Mouse (Mus musculus) forebrain, postnatal 0 days (tissue): ENCODE results near the gene Exoc6. TPM values are rescaled to one million over a fixed set of nuclear protein-coding genes. Genes with fewer than 3 reads are reported as not detected.

ENCODE experiments used
- ATAC-seq: fragments of 200-750 bp; cut with Nextera tagmentation; 2 replicates; pipeline ENCODE4 v1.8.0; 2017; ENCODE audit warnings: mild to moderate bottlenecking, moderate library complexity
- DNase-seq: peaks from one replicate; pipeline ENCODE4 v3.0.0-alpha.2; 2015
- H3K27ac ChIP-seq: fragments of 300-500 bp; sonication (generic); 2 replicates; pipeline ENCODE4 v1.5.1; 2014; ENCODE audit warnings: low read depth, mild to moderate bottlenecking, antibody characterized with exemption, low read length, moderate library complexity, mixed read lengths
- H3K27me3 ChIP-seq: fragments of 300-500 bp; sonication (generic); 2 replicates; pipeline ENCODE4 v1.6.1; 2014; ENCODE audit warnings: mild to moderate bottlenecking, low read length, mixed read lengths; ENCODE audit not compliant: insufficient read depth
- H3K36me3 ChIP-seq: fragments of 300-500 bp; sonication (generic); 2 replicates; pipeline ENCODE4 v1.6.1; 2014; ENCODE audit warnings: mild to moderate bottlenecking, moderate library complexity; ENCODE audit not compliant: insufficient read depth
- H3K4me1 ChIP-seq: fragments of 300-500 bp; sonication (generic); 2 replicates; pipeline ENCODE4 v1.6.1; 2014; ENCODE audit warnings: antibody characterized with exemption; ENCODE audit not compliant: insufficient read depth
- H3K4me2 ChIP-seq: fragments of 300-500 bp; sonication (generic); 2 replicates; pipeline ENCODE4 v1.6.1; 2014; ENCODE audit warnings: low read depth, mild to moderate bottlenecking, moderate library complexity
- H3K4me3 ChIP-seq: fragments of 300-500 bp; sonication (generic); 2 replicates; pipeline ENCODE4 v1.5.1; 2014; ENCODE audit warnings: low read depth, low read length, mixed read lengths
- H3K9ac ChIP-seq: fragments of 300-500 bp; sonication (generic); 2 replicates; pipeline ENCODE4 v1.6.1; 2014; ENCODE audit warnings: mild to moderate bottlenecking
- H3K9me3 ChIP-seq: fragments of 300-500 bp; sonication (generic); 2 replicates; pipeline ENCODE4 v1.6.1; 2016; ENCODE audit warnings: low read length
- CTCF ChIP-seq: sonication (generic); IDR thresholded peaks from 2 replicates; pipeline ENCODE4 v1.5.1; 2016; ENCODE audit warnings: antibody characterized with exemption, control low read depth, low read depth
- WGBS: fragments of 180-500 bp; shearing (Covaris S2); extraction: QIAGEN DNeasy Blood & Tissue Kit; methylation state at CpG from one replicate; pipeline ENCODE4 v1.1.7; 2014; 5-methylcytosine and 5-hydroxymethylcytosine counted together
- polyA plus RNA-seq: library from polyadenylated mRNA; unstranded; fragments of >200 nt; fragmentation: Nextera tagmentation; extraction: Ambion mirVana; gene quantifications from 2 replicates; pipeline ENCODE4 v1.2.1, GENCODE M21; 2015
- total RNA-seq: library from RNA; depleted of rRNA; stranded (reverse); fragments of >200 nt; gene quantifications from 2 replicates; pipeline ENCODE4 v1.2.3, GENCODE M21; 2014; rRNA removed

Gene Exoc6
- 42.9 and 47.5 TPM in 2 replicates for total RNA-seq
- 30.6 and 34.3 TPM in 2 replicates for polyA plus RNA-seq

GRCm38 (mm10) chr19:37550101-37551039 lies at the start of gene Exoc6:
Gene Exoc6, plus strand, starts transcription at chr19:37550418.
- no peaks in the 10 kb centered on the region for H3K36me3 ChIP-seq
- H3K27ac ChIP-seq = peak within 1 kb of the TSS; percentile 75
- DNase-seq (peak; percentile 86), ATAC-seq (peak; percentile 92)
- 2% methylated on average over 72 of the region's 89 CpGs for WGBS
- H3K27me3 ChIP-seq = no peaks in the 10 kb centered on the region
- H3K4me1 ChIP-seq = no peaks in the 10 kb centered on the region
- TF ChIP-seq CTCF = peak; percentile 28
- H3K4me3 ChIP-seq = peak within 1 kb of the TSS; percentile 78
- no peaks in the 10 kb centered on the region for H3K9me3 ChIP-seq
- H3K9ac ChIP-seq = peak within 1 kb of the TSS; percentile 78
- peak within 1 kb of the TSS; percentile 87 for H3K4me2 ChIP-seq

GRCm38 (mm10) chr19:37502996-37503395 lies 47.2 kb upstream of the Exoc6 start:
- Histone ChIP-seq H3K27me3 (no peaks in the 10 kb centered on the region), H3K4me3 (no peak overlapping the region), H3K4me2 (no peak overlapping the region), H3K36me3 (no peaks in the 10 kb centered on the region), H3K9me3 (no peaks in the 10 kb centered on the region), H3K9ac (no peak overlapping the region), H3K4me1 (no peaks in the 10 kb centered on the region), H3K27ac (no peak overlapping the region)
- ATAC-seq (no peak), DNase-seq (no peak)
- 76% methylated on average over 8 of the region's 8 CpGs for WGBS
- no peak for TF ChIP-seq CTCF

GRCm38 (mm10) chr19:37506066-37506465 lies 44.2 kb upstream of the Exoc6 start:
- no peak for TF ChIP-seq CTCF
- DNase-seq = no peak
- H3K4me2 ChIP-seq = no peak overlapping the region
- no peak for ATAC-seq
- H3K9ac ChIP-seq = no peak overlapping the region
- no peaks in the 10 kb centered on the region for H3K4me1 ChIP-seq
- no peaks in the 10 kb centered on the region for H3K36me3 ChIP-seq
- no peak overlapping the region for H3K27ac ChIP-seq
- no peaks in the 10 kb centered on the region for H3K27me3 ChIP-seq
- 74% methylated on average over 7 of the region's 7 CpGs for WGBS
- no peak overlapping the region for H3K4me3 ChIP-seq
- no peaks in the 10 kb centered on the region for H3K9me3 ChIP-seq

GRCm38 (mm10) chr19:37506614-37507013 lies 43.6 kb upstream of the Exoc6 start:
- Histone ChIP-seq H3K27ac (no peak overlapping the region), H3K4me1 (no peaks in the 10 kb centered on the region), H3K4me2 (no peak overlapping the region), H3K36me3 (no peaks in the 10 kb centered on the region), H3K4me3 (no peak overlapping the region), H3K9ac (no peak overlapping the region), H3K27me3 (no peaks in the 10 kb centered on the region), H3K9me3 (no peaks in the 10 kb centered on the region)
- TF ChIP-seq CTCF = no peak
- no peak for ATAC-seq
- 71% methylated on average over 5 of the region's 5 CpGs for WGBS
- no peak for DNase-seq

GRCm38 (mm10) chr19:37509725-37510124 lies 40.5 kb upstream of the Exoc6 start:
- no peak overlapping the region for H3K27ac ChIP-seq
- 15% methylated on average over 11 of the region's 11 CpGs for WGBS
- no peaks in the 10 kb centered on the region for H3K9me3 ChIP-seq
- H3K4me1 ChIP-seq = no peaks in the 10 kb centered on the region
- DNase-seq (peak; percentile 63), ATAC-seq (peak; percentile 16; the same call in 1 of the 2 replicates)
- no peak overlapping the region for H3K9ac ChIP-seq
- TF ChIP-seq CTCF = peak; percentile 67
- H3K36me3 ChIP-seq = no peaks in the 10 kb centered on the region
- no peak overlapping the region for H3K4me3 ChIP-seq
- H3K4me2 ChIP-seq = no peak overlapping the region
- H3K27me3 ChIP-seq = no peaks in the 10 kb centered on the region

- Histone ChIP-seq H3K27me3 (no peaks in the 10 kb centered on the region), H3K4me2 (no peak overlapping the region), H3K9me3 (no peaks in the 10 kb centered on the region), H3K36me3 (no peaks in the 10 kb centered on the region), H3K9ac (no peak overlapping the region), H3K4me1 (no peaks in the 10 kb centered on the region), H3K27ac (no peak overlapping the region), H3K4me3 (no peak overlapping the region)
- ATAC-seq (no peak), DNase-seq (no peak)
- TF ChIP-seq CTCF = no peak
- 51% methylated on average over 7 of the region's 7 CpGs for WGBS
Observed at GRCm38 (mm10) chr19:37514811-37515292, 35.4 kb upstream of the Exoc6 start.

GRCm38 (mm10) chr19:37517419-37517818 lies 32.8 kb upstream of the Exoc6 start:
- Histone ChIP-seq H3K4me2 (no peak overlapping the region), H3K9me3 (no peaks in the 10 kb centered on the region), H3K9ac (no peak overlapping the region), H3K27ac (no peak overlapping the region), H3K36me3 (no peaks in the 10 kb centered on the region), H3K4me1 (no peaks in the 10 kb centered on the region), H3K4me3 (no peak overlapping the region), H3K27me3 (no peaks in the 10 kb centered on the region)
- DNase-seq = no peak
- no peak for ATAC-seq
- no peak for TF ChIP-seq CTCF
- WGBS = 86% methylated on average over 7 of the region's 7 CpGs
